Mouse (Mus musculus) neutrophil, adult 5-6 weeks (primary cell): ENCODE data around the gene Cd5. TPM values are rescaled to one million over a fixed set of nuclear protein-coding genes. Genes with fewer than 3 reads are reported as not detected.
A peak's percentile ranks its signal among the peaks of the same experiment; 100 is the strongest.

ENCODE experiments used
- ATAC-seq: fragments of 151-379, 151-347 bp; 2 replicates; pipeline ENCODE4 v1.8.0; 2017; ENCODE audit warnings: mild to moderate bottlenecking, moderate TSS enrichment; ENCODE audit not compliant: insufficient number of reproducible peaks, poor library complexity, low FRiP score, severe bottlenecking; ENCODE audit errors: extremely low read depth
- total RNA-seq: library from RNA; stranded (forward); fragments of 200-1000 nt; gene quantifications from 2 replicates; pipeline ENCODE4 v1.2.3, GENCODE M21; 2017

The Cd5 gene
- total RNA-seq, 1 experiment from 2014 or later: 18.7 TPM

DNA sequence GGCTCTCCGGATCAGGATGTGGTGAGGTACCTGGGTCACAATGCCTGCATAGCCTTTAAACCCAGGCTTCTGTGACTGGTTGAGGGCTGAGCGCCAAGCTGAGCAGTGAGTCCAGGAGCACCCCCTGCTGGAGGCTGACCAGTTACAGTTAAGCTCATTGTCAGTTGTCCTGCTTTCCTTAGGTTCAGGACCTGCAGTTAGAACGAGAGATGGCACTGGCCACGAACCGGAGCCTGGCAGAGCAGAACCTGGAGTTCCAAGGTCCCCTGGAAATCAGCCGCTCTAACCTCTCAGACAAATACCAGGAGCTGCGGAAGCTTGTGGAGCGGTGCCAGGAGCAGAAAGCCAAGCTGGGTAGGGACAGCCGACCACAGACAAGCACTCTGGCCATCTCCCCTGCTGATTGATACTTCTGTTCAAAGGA is 28.7 kb downstream of the Cd5 start:
- peak; percentile 23; the same call in 1 of the 2 replicates for ATAC-seq

DNA sequence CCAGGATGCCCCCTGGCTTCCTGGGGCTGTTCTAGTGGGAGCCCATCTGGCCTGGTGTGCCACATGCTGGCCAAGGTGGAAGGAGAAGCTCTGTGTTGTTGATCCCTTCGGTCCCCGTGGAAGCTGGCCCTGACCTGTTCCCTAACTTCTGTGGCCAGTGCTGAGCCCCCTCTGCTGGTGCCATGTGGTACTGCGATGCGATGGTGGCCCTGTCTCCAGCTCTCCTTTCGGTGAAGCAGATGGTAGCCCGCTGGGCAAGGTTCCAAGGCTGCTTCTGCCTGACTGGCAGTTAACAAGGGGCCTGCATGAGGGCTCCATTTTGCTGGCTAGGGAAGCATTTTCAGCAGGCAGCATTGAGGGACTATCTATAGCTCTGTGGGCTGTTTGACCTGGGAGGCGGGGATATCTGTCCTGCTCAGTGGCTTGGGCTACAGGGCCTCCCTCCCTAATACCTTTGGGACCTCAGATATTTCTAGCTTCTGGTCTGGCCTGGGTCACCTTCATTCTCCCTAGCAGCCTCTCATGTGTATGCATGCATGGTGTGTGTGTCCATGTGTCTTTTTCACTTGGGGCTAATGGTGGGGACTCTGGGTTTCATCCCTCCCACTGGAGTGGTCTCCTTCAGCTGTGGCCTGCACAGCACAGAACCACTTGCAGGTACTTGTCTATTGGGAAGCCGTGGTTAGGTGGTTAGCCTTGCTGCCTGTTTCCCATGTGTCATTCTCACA is 29.3 kb downstream of the Cd5 start:
- peak; percentile 68 for ATAC-seq

DNA sequence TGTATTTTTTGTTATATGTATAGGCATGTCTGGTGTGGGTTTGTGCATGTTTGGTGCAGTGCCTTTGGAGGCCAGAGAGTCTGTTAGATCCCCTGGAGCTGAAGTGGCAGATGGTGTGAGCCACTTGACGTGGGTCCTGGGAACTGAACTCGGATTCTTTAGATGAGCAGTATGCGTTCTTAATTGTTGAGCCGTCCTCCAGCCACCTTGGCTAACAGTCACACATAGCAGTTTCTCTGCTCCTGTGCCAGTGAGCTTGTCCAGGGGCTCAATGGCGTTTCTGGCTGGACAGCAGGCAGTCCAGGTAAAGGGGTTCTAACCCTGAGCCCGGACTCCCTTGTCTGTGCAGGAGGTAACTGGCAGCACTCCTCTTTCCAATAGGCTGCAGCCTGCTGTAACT is 29.9 kb downstream of the Cd5 start:
- ATAC-seq: no peak

DNA sequence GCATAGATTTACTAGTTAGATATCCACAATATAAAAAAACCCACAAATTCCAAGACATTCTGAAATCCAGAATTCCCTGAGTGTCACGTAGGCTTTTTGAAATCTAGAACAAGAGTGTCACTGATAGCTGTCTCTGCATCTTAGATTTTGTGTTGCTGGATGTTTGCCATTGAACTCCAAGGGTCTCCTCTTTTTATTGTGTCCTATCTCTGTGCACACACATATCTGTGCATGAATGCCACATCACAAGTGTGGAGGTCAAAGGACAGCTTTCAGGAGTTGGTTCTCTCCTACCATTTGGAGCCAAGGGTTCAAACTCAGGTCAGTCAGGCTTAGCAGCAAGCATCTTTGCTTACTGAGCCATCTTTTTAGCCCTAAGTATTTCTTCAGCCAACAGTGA is 30.9 kb downstream of the Cd5 start:
- no peak for ATAC-seq

DNA sequence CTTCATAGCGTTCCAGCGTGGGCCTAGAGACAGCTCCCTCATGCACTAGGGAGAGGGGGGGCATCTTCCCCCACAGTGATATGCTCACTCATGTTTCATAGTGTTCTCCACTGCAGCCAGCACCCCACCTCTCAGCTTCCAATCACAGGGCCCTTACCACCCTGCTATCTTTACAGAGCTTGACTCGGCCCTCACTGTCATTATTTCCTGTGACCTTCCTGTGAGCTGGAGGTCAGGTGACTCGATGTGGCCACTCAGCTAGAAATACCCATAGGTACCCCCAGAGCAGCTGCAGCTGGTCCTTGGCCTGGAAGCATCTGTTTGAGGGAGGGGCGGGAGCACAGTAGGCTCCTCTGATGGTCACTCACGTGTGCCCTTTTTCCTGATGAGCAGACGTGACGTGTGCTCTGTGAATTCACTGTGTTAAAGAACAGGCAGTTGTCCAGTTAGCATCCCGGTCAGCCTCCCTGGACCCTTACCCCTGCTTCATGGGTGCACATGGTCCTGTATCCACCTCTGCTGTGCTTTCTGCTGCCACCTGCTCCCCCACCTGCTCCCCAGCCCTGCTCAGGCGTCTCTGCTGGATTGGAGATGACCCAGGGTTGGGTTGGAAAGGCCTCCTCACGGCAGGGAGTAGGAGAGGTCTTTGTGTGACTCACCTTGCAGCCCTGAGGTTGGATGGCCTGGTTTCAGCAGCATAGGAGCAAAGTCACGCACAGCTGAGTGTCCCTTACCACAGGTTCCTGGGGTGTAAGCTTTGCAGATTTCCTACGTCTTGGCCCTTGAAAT is 31.5 kb downstream of the Cd5 start:
- ATAC-seq: no peak

DNA sequence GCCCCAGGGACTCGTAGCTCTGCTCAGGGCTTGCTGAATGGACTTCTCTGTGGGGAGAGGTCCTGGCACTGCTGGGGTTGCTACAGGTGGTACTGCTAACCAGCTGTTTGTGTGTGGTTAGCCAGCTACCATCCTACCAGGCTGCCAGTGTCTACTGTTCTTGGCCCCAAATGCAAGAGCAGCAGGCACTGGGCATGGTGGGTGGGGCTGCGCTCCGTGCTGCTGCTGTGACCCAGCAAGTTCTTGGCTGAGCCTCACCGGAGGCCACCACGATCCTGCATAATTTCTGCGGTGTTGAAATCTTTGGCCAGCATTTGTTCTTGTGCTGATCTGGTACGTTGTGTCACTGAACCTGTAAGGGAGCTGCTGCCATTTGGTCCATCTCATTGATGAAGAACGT is 35.3 kb downstream of the Cd5 start:
- no peak for ATAC-seq

DNA sequence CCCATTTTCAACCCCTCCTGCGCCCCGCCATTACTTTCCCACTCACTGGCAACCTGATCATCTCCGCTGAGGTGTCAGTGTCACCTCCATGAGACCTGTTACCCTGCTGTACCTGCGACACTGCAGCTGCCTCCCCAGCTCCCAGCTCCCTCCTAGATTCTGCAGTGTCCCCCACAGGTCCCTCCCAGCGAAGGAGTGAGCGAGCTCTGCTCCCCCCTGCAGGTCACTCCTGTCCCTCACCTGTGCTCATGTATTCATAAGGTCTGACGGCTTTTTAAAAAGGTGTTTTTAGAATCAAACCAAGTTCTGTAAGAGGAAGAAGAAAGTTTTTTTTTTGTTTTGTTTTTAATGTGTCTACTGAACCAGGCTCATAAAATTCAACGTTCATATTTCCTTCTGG is 36.7 kb downstream of the Cd5 start:
- no peak for ATAC-seq

DNA sequence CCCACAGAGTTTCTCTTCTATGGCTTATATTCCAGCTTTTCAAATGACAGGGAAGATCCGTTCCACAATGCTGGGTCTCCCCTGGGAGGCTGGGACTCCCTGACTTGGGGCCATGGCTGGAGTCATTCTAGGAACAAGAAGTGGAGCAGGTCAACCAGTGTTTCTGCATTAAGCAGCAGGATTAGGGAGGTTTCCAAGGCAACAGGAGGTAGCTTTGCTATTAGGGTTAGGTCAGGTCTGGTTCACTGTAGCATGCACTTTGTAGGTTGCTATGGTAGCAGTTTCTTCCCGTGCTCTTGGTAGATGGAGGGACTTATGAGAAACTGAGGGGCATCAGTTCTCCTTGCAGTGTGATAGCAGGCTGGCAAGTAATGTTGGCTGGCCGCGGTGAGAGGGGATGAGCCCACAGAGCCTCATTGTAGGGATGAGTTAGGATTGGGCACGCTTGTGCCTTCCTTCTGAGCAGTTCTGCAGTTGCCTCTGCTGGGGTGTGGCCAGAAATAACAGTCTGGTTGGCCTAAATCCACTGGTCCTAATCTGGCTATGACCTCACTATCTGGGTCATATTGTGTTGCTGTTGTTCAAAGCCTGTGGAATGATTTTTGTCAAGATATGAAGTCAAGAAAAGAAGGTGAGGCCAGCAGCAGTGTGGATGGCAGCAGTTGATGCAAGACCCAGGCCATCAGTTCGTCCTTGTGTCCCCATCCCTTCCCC is 37.6 kb downstream of the Cd5 start:
- ATAC-seq: no peak

DNA sequence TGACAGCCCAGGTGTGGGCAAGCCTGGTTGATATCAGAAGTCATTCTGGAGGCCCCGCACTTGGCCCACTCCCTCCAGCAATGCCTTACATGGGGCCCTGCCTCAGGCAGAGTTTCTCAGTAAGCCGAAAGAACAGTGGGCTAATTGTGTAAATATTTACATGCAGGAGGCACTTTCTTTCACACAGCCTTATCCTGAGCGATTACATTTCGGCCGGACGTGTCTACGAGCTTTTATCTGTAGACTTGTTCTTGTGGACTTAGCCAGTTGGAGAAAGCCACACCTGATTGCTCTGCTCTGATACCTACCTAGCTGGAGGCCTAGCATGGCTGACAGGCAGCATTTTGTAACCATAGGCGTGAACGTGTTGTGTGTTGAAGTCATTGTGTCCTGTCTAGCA is 39.0 kb downstream of the Cd5 start:
- ATAC-seq: no peak

DNA sequence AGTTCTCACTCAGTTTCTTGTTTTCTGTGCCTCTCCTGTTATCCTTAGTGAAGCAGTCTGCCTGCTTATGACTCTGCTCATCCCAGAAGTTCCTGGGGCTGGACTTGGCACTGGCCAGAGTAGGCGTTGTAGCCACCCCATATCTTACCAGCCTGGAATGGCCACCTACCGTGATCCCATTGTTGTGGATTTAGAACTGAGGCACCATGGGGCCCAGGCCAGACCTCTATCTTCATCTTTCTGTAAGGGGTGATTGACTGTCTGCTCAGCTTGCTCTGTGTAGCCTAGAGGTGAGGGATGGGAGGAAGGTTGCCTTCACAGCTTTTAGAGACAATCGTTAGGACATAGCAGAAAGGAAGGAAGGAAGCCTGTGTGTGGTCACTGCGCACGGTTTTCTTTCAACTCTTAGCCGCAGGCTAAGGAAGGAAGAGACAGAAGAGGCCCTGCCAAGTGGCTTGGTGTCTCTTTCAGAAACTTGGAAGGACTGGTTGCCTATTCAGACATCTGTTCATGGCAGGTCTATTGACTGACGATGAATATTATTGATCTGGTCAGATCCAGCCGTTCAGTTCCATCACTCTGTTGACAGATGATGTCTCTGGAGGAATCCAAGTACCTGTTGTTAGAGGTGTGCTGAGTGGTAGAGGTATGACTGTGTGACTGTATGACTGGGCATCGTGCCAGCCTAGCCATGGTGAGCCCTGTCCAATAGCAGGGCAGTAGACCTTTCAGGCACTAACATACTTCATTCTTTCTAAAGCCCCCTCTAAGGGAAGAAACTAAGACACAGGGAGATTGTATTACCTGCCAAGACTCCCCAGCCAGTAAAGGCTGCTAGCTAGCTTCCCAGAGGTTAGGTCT is 40.4 kb downstream of the Cd5 start:
- no peak for ATAC-seq

DNA sequence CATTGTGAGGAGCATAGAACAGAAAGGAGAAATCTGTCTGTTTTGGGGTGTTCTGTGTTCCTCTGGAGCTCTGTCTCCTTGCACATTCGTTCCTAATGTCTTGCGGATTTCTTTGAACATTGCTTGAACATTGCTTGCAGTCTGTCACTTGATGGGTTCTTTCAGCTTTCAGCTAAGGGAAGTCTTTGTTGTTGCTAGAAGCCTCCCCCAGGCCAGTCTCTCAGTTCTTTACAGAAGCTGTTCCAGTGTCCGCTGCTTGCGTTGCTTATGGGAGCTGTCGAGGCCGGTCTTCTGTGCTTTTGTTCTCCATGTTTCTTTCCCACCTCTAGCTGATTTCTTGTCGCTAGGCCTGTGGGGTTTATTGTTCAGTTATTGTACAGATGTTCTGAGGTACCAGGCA is 43.0 kb downstream of the Cd5 start:
- no peak for ATAC-seq

DNA sequence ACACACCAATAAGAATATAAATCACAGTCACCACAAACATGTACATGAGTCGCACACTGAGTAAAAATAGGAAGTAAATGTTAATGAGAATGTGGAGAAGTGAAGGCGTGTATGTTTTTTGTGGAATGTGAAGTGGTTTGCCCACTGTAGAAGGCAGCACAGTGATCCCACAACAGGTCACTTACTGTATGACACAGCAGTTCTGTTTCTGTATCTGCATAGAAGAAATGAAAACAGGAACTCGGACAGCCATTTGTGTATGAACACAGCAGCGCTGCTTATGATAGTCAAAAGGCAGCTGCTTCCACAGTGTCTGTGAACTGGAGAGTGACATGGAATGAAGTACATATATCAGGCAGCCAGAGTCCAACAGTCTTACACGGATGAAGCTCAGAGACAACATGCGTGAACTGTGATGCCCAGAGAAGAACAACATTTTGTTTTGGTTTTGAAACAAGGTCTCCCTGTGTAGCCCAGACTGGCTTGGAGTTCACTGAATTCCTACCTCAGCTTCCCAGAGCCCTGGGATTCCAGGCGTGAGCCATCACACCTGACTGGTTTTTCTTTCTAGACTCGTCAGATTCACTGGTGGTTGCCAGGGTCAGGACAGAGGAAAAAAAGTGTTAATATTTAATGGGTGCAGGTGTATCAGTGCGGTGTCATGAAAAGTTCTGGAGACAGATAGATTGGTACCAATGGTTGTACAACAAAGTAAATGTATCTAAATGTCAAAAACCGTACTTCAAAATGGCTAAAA is 44.7 kb downstream of the Cd5 start:
- peak; percentile 68 for ATAC-seq

DNA sequence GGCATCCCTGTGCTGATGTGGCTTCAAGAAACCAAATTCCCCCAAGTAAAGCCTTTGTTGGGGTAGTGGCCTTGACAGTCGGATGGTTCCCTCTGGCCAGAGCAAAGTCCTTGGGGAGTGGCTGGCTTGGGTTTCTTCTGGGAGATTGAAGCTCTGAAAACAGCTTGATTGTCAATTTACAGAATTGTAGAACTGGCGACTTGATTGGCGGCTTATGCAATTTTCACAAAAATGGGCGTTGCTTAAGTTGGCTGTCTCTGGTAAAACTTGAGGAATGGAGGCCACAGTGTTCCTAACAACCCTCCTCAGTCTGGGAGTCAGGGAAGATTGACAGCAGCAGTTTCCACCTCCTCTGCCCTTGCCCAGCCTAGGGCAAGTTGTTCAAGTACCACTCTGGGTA is 46.4 kb downstream of the Cd5 start:
- ATAC-seq: no peak

DNA sequence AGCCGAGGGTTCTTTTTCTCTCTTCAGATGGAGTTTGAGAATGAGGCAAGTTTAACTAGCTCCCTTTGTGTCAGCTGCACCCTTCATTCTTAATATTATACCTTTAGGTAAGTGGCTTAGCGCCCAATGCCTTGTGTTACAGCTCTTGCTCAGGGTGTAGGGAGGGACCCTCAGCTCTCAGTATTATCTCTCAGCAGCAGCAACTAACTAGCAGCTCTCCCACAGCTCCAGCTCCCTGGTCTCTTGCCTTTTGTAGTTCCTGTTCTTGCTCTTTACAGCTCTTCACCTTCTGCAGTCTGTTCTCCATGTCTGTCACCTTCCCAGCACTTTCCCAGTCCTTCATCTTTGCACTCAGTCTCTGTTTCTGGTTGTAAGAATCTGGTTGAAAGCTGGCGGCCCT is 47.1 kb downstream of the Cd5 start:
- ATAC-seq: no peak

DNA sequence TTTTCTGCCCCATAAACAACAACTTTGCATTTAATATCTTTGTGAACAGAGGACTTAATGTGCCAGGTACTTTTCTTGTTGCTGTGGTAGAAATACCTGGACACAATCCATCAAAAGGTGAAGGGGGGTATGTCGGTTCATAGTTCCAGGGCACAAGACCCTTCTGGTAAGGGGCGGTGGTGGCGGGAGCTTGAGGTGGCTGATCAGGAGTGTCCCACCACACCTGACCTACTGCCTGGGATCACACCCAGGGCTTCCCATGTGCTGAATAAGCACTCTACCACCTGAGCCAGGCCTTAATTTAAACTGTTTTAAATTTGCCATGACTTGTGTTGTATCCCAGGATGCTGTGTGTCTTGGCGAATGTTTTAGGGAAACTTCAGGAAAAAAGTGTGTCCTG is 47.7 kb downstream of the Cd5 start:
- no peak for ATAC-seq

DNA sequence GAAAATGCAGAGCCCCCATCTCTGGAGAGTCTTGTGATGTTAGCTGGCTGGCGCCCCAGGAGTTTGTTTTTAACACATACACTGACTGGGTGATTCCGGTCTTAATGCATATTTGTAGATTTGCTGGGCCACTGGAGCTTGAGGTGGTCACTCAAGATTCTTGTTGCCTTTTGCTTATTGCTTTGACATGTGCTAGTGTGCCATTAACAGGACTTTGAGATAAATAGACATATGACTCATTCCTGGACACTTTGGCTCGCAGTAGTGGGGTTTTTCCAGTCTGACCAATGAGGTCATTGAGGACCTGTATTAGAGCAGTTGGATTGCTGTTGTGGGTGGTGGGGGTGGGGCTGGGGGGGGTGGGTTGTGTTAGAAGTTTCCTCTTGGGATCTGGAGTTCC is 48.5 kb downstream of the Cd5 start:
- no peak for ATAC-seq

DNA sequence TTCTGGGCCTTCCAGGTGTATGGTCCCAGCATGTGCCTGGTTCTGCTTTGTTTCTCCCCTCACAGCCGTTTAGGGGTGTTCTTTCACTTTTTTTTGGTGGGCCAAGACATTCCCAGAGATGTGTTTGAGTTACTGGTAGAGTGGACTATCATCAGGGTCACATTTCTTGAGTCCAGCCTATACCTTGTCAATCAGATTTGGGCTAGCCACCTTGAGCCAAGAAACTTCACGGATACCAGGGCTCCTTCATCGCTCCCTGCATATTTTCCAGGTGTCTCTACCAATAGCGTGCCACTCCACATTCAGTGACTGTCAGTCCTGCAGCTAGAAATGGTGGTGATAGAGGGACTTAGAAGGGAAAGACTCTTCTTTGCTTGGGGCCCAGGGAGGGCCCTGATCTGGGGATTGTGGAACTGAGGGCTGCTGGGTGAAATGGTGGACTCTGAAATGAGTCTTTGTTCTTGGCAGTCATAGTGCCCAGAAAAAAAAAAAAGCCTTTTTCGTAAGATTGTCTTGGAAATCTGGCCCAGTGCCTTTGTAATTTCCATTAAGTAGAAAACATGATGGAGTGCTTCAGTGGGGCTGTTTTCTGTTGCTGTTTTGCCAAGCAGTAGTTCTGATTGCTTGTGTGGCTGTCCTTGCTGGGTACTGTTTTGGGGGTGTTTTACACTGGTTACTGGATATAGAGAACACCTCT is 49.2 kb downstream of the Cd5 start:
- no peak for ATAC-seq
